Mouse (Mus musculus): ENCODE data around the gene Nat8f6. TPM values are rescaled to one million over a fixed set of nuclear protein-coding genes. Genes with fewer than 3 reads are reported as not detected.
"Not testable (repeated sequence)": the region's sequence is repeated elsewhere in the genome, so short reads cannot be mapped to it uniquely, and the experiment has no call there.

Gene Nat8f6
- polyA plus RNA-seq, 1 experiment from 2014 or later = 0.09 TPM

GRCm38 (mm10) chr6:85835104-85835503 lies 14.3 kb upstream of the Nat8f6 start:
- H3K4me2 ChIP-seq; H3K9ac ChIP-seq; H3K4me3 ChIP-seq; H3K4me1 ChIP-seq; ATAC-seq (ENCODE audit: extremely low read depth, insufficient number of reproducible peaks, low FRiP score, low TSS enrichment); H3K36me3 ChIP-seq; H3K9me3 ChIP-seq; H3K27me3 ChIP-seq (replicated peaks); H3K27ac ChIP-seq (replicated peaks): not testable (repeated sequence)
- 70% methylated on average over 1 of the region's 2 CpGs for WGBS

- H3K27me3 ChIP-seq (replicated peaks); H3K4me3 ChIP-seq; H3K4me2 ChIP-seq; H3K9ac ChIP-seq; H3K36me3 ChIP-seq; H3K9me3 ChIP-seq; H3K4me1 ChIP-seq; H3K27ac ChIP-seq (replicated peaks); ATAC-seq (ENCODE audit: extremely low read depth, insufficient number of reproducible peaks, low FRiP score, low TSS enrichment): not testable (repeated sequence)
These were observed 13.8 kb upstream of the Nat8f6 start for GRCm38 (mm10) chr6:85834504-85835100.

DNA sequence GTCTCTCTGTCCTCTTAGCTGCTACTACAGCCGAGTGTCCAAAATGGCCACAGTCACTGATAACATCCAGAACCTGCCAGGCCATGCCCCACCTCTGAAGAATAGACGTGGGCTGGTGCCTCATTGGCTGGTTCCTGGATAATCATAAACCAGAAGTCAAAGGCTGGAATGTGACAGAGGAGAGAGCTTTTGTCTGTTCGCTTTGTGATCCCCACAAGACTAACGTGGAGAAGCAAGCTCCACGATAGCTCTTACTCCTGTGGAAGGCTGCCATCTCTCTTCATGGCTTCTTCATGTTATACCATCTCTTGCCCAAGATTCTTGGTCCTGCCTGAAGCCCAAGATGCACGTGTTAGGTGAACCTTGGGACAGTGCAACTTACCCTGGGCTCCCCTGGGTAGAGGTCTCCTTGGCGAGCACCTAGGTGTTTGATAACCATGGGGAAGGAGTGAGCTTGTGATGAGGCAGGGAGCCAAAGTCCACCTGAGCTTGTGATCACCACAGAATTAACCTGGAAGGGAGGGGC lies 11.1 kb upstream of the Nat8f6 start, which contains the start of gene Nat8:
Gene Nat8 (minus strand): TSS at position 287 of the 526 bp plus-strand sequence.
- no peak within 1 kb of the TSS for H3K4me2 ChIP-seq
- no peaks in the 10 kb centered on the region for H3K27me3 ChIP-seq (replicated peaks)
- WGBS = 70% methylated on average over 7 of the region's 7 CpGs
- no peak within 1 kb of the TSS for H3K27ac ChIP-seq (replicated peaks)
- H3K4me1 ChIP-seq = no peaks in the 10 kb centered on the region
- H3K9ac ChIP-seq = no peak within 1 kb of the TSS
- no peaks in the 10 kb centered on the region for H3K9me3 ChIP-seq
- no peak within 1 kb of the TSS for H3K4me3 ChIP-seq
- no peak for ATAC-seq (ENCODE audit: extremely low read depth, insufficient number of reproducible peaks, low FRiP score, low TSS enrichment)
- no peaks in the 10 kb centered on the region for H3K36me3 ChIP-seq

DNA sequence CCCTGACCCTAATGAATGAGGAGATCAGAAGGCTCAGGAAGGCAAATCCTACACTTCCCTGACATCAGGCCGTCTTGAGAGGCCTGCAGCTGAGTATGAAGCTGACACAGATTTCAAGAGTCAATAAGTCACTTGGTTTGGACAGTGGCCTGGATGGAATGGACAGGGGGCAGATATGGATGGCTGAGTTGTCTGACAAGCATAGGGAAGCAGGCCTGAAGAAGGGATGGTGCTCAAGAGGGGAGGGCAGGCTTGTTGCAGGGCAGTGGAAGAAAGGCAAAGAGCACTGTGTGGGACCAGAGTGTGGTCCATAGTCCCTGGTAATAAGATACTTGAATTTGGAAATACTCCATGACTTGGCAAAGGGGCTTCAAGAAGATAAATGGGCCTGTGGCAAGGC lies 8.7 kb upstream of the Nat8f6 start:
- no peak for ATAC-seq (ENCODE audit: extremely low read depth, insufficient number of reproducible peaks, low FRiP score, low TSS enrichment)
- no peaks in the 10 kb centered on the region for H3K9me3 ChIP-seq
- H3K27ac ChIP-seq (replicated peaks) = no peak overlapping the region
- H3K36me3 ChIP-seq = no peaks in the 10 kb centered on the region
- no peaks in the 10 kb centered on the region for H3K4me1 ChIP-seq
- H3K4me2 ChIP-seq = no peak overlapping the region
- no peak overlapping the region for H3K4me3 ChIP-seq
- no peaks in the 10 kb centered on the region for H3K27me3 ChIP-seq (replicated peaks)
- WGBS = 51% methylated on average over 1 of the region's 1 CpGs
- H3K9ac ChIP-seq = no peak overlapping the region

DNA sequence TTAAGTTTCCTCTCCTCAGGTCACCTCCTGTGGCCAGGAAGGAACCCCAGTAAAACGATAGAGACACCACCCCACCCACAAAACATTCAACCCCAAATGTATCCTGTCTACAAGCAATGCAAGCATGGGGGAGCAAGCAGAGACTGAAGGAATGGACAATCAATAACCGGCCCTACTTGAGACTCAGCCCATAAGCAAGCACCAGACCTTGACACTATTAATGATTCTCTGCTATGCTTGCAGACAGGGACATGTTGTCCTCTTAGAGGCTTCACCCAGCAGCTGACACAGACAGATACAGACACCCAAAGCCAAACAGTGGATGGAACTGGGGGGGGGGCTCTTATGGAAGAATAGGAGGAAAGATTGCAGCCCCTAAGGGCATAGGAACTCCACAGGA lies 5.1 kb upstream of the Nat8f6 start:
- WGBS = 77% methylated on average over 2 of the region's 2 CpGs
- H3K9ac ChIP-seq = no peak overlapping the region
- H3K27me3 ChIP-seq (replicated peaks) = no peaks in the 10 kb centered on the region
- H3K4me1 ChIP-seq = no peaks in the 10 kb centered on the region
- no peak overlapping the region for H3K4me3 ChIP-seq
- H3K9me3 ChIP-seq = no peaks in the 10 kb centered on the region
- ATAC-seq (ENCODE audit: extremely low read depth, insufficient number of reproducible peaks, low FRiP score, low TSS enrichment) = no peak
- H3K36me3 ChIP-seq = no peaks in the 10 kb centered on the region
- no peak overlapping the region for H3K4me2 ChIP-seq
- no peak overlapping the region for H3K27ac ChIP-seq (replicated peaks)

GRCm38 (mm10) chr6:85823382-85824090 lies 2.8 kb upstream of the Nat8f6 start:
- 79% methylated on average over 1 of the region's 1 CpGs for WGBS
- no peak for ATAC-seq (ENCODE audit: extremely low read depth, insufficient number of reproducible peaks, low FRiP score, low TSS enrichment)
- H3K27ac ChIP-seq (replicated peaks) = no peak overlapping the region
- H3K4me3 ChIP-seq = no peak overlapping the region
- H3K27me3 ChIP-seq (replicated peaks) = no peaks in the 10 kb centered on the region
- H3K9me3 ChIP-seq = no peaks in the 10 kb centered on the region
- H3K9ac ChIP-seq = no peak overlapping the region
- no peak overlapping the region for H3K4me2 ChIP-seq
- no peaks in the 10 kb centered on the region for H3K4me1 ChIP-seq
- no peaks in the 10 kb centered on the region for H3K36me3 ChIP-seq

GRCm38 (mm10) chr6:85822286-85822685 lies 1.5 kb upstream of the Nat8f6 start:
- H3K36me3 ChIP-seq = no peaks in the 10 kb centered on the region
- 74% methylated on average over 4 of the region's 4 CpGs for WGBS
- H3K4me1 ChIP-seq = no peaks in the 10 kb centered on the region
- H3K4me3 ChIP-seq = no peak overlapping the region
- H3K9ac ChIP-seq = no peak overlapping the region
- no peak overlapping the region for H3K27ac ChIP-seq (replicated peaks)
- no peaks in the 10 kb centered on the region for H3K27me3 ChIP-seq (replicated peaks)
- ATAC-seq (ENCODE audit: extremely low read depth, insufficient number of reproducible peaks, low FRiP score, low TSS enrichment) = no peak
- H3K9me3 ChIP-seq = no peaks in the 10 kb centered on the region
- H3K4me2 ChIP-seq = no peak overlapping the region

DNA sequence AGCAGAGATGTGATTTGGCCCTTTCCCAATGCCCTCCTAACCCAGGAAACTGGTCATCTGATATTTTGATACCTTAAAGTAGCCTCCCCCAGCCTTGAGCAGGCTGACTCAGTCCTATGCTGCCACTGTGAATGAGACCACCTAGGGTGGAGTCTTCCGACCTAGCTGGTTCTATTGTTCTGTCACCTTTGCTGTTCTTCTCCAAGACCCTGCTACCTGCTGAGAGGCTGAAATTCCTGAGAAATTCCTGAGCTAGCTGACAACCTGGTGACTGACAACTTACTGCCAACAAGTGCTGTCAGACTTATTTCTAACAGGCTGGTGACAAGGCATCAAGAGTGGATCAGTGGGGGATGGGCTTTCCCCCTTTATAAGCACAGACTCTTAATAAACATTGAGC lies 2.4 kb downstream of the Nat8f6 start:
- H3K4me1 ChIP-seq = no peaks in the 10 kb centered on the region
- ATAC-seq (ENCODE audit: extremely low read depth, insufficient number of reproducible peaks, low FRiP score, low TSS enrichment) = no peak
- no peak overlapping the region for H3K4me3 ChIP-seq
- no peaks in the 10 kb centered on the region for H3K9me3 ChIP-seq
- 39% methylated on average over 1 of the region's 1 CpGs for WGBS
- H3K4me2 ChIP-seq = no peak overlapping the region
- H3K9ac ChIP-seq = no peak overlapping the region
- no peak overlapping the region for H3K27ac ChIP-seq (replicated peaks)
- H3K27me3 ChIP-seq (replicated peaks) = no peaks in the 10 kb centered on the region
- H3K36me3 ChIP-seq = no peaks in the 10 kb centered on the region

GRCm38 (mm10) chr6:85813339-85813738 lies 7.4 kb downstream of the Nat8f6 start:
- Histone ChIP-seq H3K9ac (no peak overlapping the region), H3K9me3 (no peaks in the 10 kb centered on the region), H3K4me3 (no peak overlapping the region), H3K36me3 (no peaks in the 10 kb centered on the region), H3K4me1 (no peaks in the 10 kb centered on the region), H3K27ac (replicated peaks) (no peak overlapping the region), H3K4me2 (no peak overlapping the region), H3K27me3 (replicated peaks) (no peaks in the 10 kb centered on the region)
- no peak for ATAC-seq (ENCODE audit: extremely low read depth, insufficient number of reproducible peaks, low FRiP score, low TSS enrichment)
- 76% methylated on average over 2 of the region's 2 CpGs for WGBS

- H3K36me3 ChIP-seq; H3K4me3 ChIP-seq; H3K27ac ChIP-seq (replicated peaks); H3K4me2 ChIP-seq; H3K27me3 ChIP-seq (replicated peaks); H3K9ac ChIP-seq; H3K9me3 ChIP-seq; H3K4me1 ChIP-seq; ATAC-seq (ENCODE audit: extremely low read depth, insufficient number of reproducible peaks, low FRiP score, low TSS enrichment): not testable (repeated sequence)
- WGBS = 39% methylated on average over 3 of the region's 3 CpGs
These were observed 9.7 kb downstream of the Nat8f6 start for GRCm38 (mm10) chr6:85810942-85811537.

GRCm38 (mm10) chr6:85810514-85810913 lies 10.2 kb downstream of the Nat8f6 start:
- ATAC-seq (ENCODE audit: extremely low read depth, insufficient number of reproducible peaks, low FRiP score, low TSS enrichment); H3K36me3 ChIP-seq; H3K27me3 ChIP-seq (replicated peaks); H3K9me3 ChIP-seq; H3K4me2 ChIP-seq; H3K27ac ChIP-seq (replicated peaks); H3K4me1 ChIP-seq; H3K4me3 ChIP-seq; H3K9ac ChIP-seq: not testable (repeated sequence)
- WGBS = 93% methylated on average over 3 of the region's 3 CpGs

- not testable (repeated sequence) for H3K27ac ChIP-seq (replicated peaks); H3K27me3 ChIP-seq (replicated peaks); H3K9me3 ChIP-seq; ATAC-seq (ENCODE audit: extremely low read depth, insufficient number of reproducible peaks, low FRiP score, low TSS enrichment); H3K9ac ChIP-seq; H3K4me2 ChIP-seq; H3K36me3 ChIP-seq; H3K4me1 ChIP-seq; H3K4me3 ChIP-seq
- 32% methylated on average over 3 of the region's 3 CpGs for WGBS
These were observed 11.0 kb downstream of the Nat8f6 start for GRCm38 (mm10) chr6:85809784-85810183.

All from heart, embryonic 13.5 days (tissue).